Mouse (Mus musculus) midbrain, embryonic 11.5 days (tissue): ENCODE data around the gene Slain2. TPM values are rescaled to one million over a fixed set of nuclear protein-coding genes. Genes with fewer than 3 reads are reported as not detected.

ENCODE experiments used
- ATAC-seq: fragments of 200-750 bp; cut with Nextera tagmentation; 2 replicates; pipeline ENCODE4 v1.8.0; 2017; ENCODE audit warnings: moderate TSS enrichment, moderate library complexity; ENCODE audit not compliant: low FRiP score
- DNase-seq: peaks from one replicate; pipeline ENCODE4 v3.0.0; 2015; ENCODE audit warnings: low spot score; ENCODE audit errors: missing footprints
- H3K27ac ChIP-seq: fragments of 300-500 bp; sonication (generic); 2 replicates; pipeline ENCODE4 v1.5.1; 2014; ENCODE audit warnings: low read depth, low read length
- H3K27me3 ChIP-seq: fragments of 300-500 bp; sonication (generic); 2 replicates; pipeline ENCODE4 v1.6.1; 2014; ENCODE audit warnings: mild to moderate bottlenecking, low read length, moderate library complexity, mixed read lengths; ENCODE audit not compliant: control insufficient read depth, insufficient read depth
- H3K36me3 ChIP-seq: fragments of 300-500 bp; sonication (generic); 2 replicates; pipeline ENCODE4 v1.6.1; 2014; ENCODE audit warnings: mild to moderate bottlenecking, low read length, moderate library complexity, mixed read lengths; ENCODE audit not compliant: control insufficient read depth, insufficient read depth
- H3K4me1 ChIP-seq: fragments of 300-500 bp; sonication (generic); 2 replicates; pipeline ENCODE4 v1.6.1; 2014; ENCODE audit warnings: low read length; ENCODE audit not compliant: control insufficient read depth, insufficient read depth
- H3K4me2 ChIP-seq: fragments of 300-500 bp; sonication (generic); 2 replicates; pipeline ENCODE4 v1.6.1; 2014; ENCODE audit warnings: mild to moderate bottlenecking, moderate library complexity
- H3K4me3 ChIP-seq: fragments of 300-500 bp; sonication (generic); 2 replicates; pipeline ENCODE4 v1.5.1; 2014; ENCODE audit warnings: low read depth, low read length
- H3K9ac ChIP-seq: fragments of 300-500 bp; sonication (generic); 2 replicates; pipeline ENCODE4 v1.6.1; 2014; ENCODE audit warnings: low read length
- H3K9me3 ChIP-seq: fragments of 300-500 bp; sonication (generic); 2 replicates; pipeline ENCODE4 v1.6.1; 2016; ENCODE audit warnings: low read length; ENCODE audit not compliant: control insufficient read depth
- WGBS: fragments of 180-500 bp; shearing (Covaris S2); extraction: QIAGEN DNeasy Blood & Tissue Kit; methylation state at CpG from one replicate; pipeline ENCODE4 v1.1.7; 2014; 5-methylcytosine and 5-hydroxymethylcytosine counted together
- polyA plus RNA-seq: library from polyadenylated mRNA; unstranded; fragments of >200 nt; fragmentation: Nextera tagmentation; extraction: Ambion mirVana; gene quantifications from 2 replicates; pipeline ENCODE4 v1.2.1, GENCODE M21; 2014

Slain2 gene
- polyA plus RNA-seq, 1 experiment from 2014 or later = 28.2 TPM

GRCm38 (mm10) chr5:72879736-72880135 lies 34.4 kb upstream of the Slain2 start:
- Histone ChIP-seq H3K27ac (no peak overlapping the region), H3K36me3 (no peaks in the 10 kb centered on the region), H3K4me3 (no peak overlapping the region), H3K4me1 (no peaks in the 10 kb centered on the region), H3K9me3 (no peaks in the 10 kb centered on the region), H3K9ac (no peak overlapping the region), H3K4me2 (no peak overlapping the region), H3K27me3 (no peaks in the 10 kb centered on the region)
- 18% methylated on average over 5 of the region's 5 CpGs for WGBS
- ATAC-seq (no peak), DNase-seq (no peak)

DNA sequence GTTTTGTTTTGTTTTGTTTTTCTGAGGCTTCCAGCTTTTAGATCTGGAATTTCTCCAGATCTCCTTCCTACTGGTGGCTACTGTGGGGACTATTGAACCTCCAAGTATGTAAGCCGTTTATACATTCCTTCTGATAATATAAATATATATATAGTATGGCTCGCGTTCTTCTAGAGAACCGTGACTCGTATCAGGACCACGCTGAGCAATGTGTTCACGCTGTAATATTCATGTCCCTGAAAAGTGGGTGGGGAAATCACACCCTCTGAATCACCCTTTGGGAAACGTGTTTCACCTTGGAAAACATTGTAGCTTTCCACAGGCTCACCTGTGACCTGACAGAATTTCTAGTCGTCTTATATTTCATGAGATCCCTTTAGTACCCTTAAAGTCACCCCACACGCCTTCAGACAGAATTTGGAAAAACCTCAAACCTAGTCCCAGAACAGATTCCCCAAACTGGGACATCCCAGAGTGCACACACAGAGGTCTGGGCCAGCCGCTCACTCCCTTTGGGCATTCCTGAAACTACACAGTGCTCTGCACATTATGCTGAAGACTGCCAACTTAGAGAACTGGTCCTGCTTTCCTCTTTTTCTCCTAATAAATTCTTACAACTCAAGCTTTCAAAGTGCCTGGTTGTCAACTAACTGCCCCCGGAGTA lies 32.2 kb upstream of the Slain2 start:
- no peak for DNase-seq
- no peak for ATAC-seq
- H3K9ac ChIP-seq = no peak overlapping the region
- H3K4me2 ChIP-seq = no peak overlapping the region
- no peak overlapping the region for H3K4me3 ChIP-seq
- no peaks in the 10 kb centered on the region for H3K27me3 ChIP-seq
- no peaks in the 10 kb centered on the region for H3K9me3 ChIP-seq
- no peaks in the 10 kb centered on the region for H3K4me1 ChIP-seq
- WGBS = 86% methylated on average over 12 of the region's 12 CpGs
- no peak overlapping the region for H3K27ac ChIP-seq
- no peaks in the 10 kb centered on the region for H3K36me3 ChIP-seq

GRCm38 (mm10) chr5:72882412-72882765 lies 31.7 kb upstream of the Slain2 start:
- Histone ChIP-seq H3K9ac (no peak overlapping the region), H3K4me3 (no peak overlapping the region), H3K4me1 (no peaks in the 10 kb centered on the region), H3K9me3 (no peaks in the 10 kb centered on the region), H3K4me2 (no peak overlapping the region), H3K27me3 (no peaks in the 10 kb centered on the region), H3K36me3 (no peaks in the 10 kb centered on the region), H3K27ac (no peak overlapping the region)
- ATAC-seq (no peak), DNase-seq (no peak)
- WGBS = 78% methylated on average over 2 of the region's 2 CpGs

DNA sequence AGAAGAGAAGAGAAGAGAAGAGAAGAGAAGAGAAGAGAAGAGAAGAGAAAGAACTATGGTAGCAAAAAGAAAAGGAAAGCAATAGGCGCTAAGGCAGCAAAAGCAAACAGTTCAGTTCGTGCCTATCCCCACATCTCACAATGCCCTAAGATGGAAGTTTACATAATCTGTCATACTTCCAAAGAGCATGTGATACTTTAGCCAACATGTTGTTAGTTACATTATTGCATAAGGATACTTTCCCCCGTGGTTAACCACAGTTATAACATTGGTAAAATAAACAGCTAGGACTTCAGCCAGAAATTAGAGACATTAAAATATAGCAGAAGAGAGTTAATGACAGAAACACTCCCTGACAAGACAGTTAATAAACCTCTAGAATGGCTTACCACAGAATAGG lies 30.4 kb upstream of the Slain2 start:
- Histone ChIP-seq H3K36me3 (no peaks in the 10 kb centered on the region), H3K4me3 (no peak overlapping the region), H3K27ac (no peak overlapping the region), H3K4me2 (no peak overlapping the region), H3K27me3 (no peaks in the 10 kb centered on the region), H3K9me3 (no peaks in the 10 kb centered on the region), H3K9ac (no peak overlapping the region), H3K4me1 (no peaks in the 10 kb centered on the region)
- 90% methylated on average over 3 of the region's 3 CpGs for whole genome bisulfite sequencing
- DNase-seq (no peak), ATAC-seq (no peak)

DNA sequence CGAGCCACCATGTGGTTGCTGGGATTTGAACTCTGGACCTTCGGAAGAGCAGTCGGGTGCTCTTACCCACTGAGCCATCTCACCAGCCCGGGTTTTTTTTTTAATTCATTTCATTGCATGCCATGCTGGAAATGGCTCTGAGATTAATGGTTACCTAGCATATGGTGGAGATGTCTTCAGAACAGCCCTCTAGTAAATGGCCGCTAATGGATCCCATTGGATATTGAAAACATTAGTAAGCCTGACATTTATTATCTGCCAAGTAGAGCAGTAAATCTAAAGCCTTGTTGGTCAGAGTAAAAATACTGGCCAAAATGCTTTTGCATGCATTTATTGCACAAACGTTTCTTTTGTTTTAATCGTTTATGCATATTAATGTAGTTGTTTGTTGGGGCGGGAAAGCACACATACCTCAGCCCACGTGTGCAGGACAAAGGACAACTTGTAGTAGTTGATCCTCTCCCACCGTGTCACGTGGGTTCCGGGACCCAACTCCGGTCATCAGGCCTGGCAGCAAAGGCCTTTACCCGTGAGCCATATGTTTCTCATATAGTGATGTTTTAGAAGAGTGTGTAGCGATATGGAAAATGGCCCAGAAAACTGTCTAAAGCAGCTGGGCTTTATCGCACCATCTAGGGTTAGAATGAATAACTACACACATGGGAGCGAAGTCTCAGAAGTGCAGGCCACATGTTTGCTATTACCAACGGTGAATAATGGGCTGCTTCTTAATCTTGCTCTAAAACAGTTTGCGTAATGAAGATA lies 27.5 kb upstream of the Slain2 start:
- WGBS = 92% methylated on average over 18 of the region's 19 CpGs
- DNase-seq = no peak
- no peak overlapping the region for H3K4me3 ChIP-seq

GRCm38 (mm10) chr5:72888260-72888659 lies 25.8 kb upstream of the Slain2 start:
- DNase-seq (no peak), ATAC-seq (no peak)
- Histone ChIP-seq H3K4me2 (no peak overlapping the region), H3K9ac (no peak overlapping the region), H3K36me3 (no peaks in the 10 kb centered on the region), H3K4me3 (no peak overlapping the region), H3K9me3 (no peaks in the 10 kb centered on the region), H3K27ac (no peak overlapping the region), H3K27me3 (no peaks in the 10 kb centered on the region), H3K4me1 (no peaks in the 10 kb centered on the region)
- 93% methylated on average over 7 of the region's 7 CpGs for WGBS

More for the DNA sequence above, 27.5 kb upstream of the Slain2 start:
- no peak overlapping the region for H3K9ac ChIP-seq
- H3K36me3 ChIP-seq = no peaks in the 10 kb centered on the region
- no peaks in the 10 kb centered on the region for H3K27me3 ChIP-seq
- H3K27ac ChIP-seq = no peak overlapping the region
- no peak overlapping the region for H3K4me2 ChIP-seq
- no peaks in the 10 kb centered on the region for H3K9me3 ChIP-seq
- H3K4me1 ChIP-seq = no peaks in the 10 kb centered on the region
- no peak for ATAC-seq

GRCm38 (mm10) chr5:72891534-72891933 lies 22.6 kb upstream of the Slain2 start:
- Histone ChIP-seq H3K4me3 (no peak overlapping the region), H3K27ac (no peak overlapping the region), H3K9ac (no peak overlapping the region), H3K27me3 (no peaks in the 10 kb centered on the region), H3K4me2 (no peak overlapping the region), H3K4me1 (no peaks in the 10 kb centered on the region), H3K9me3 (no peaks in the 10 kb centered on the region), H3K36me3 (no peaks in the 10 kb centered on the region)
- 5% methylated on average over 12 of the region's 12 CpGs for WGBS
- ATAC-seq (peak; percentile 75), DNase-seq (peak; percentile 95)

GRCm38 (mm10) chr5:72893987-72894386 lies 20.1 kb upstream of the Slain2 start:
- H3K4me3 ChIP-seq = no peak overlapping the region
- no peaks in the 10 kb centered on the region for H3K27me3 ChIP-seq
- DNase-seq (peak; percentile 89), ATAC-seq (no peak)
- no peaks in the 10 kb centered on the region for H3K9me3 ChIP-seq
- 58% methylated on average over 5 of the region's 5 CpGs for WGBS
- no peak overlapping the region for H3K9ac ChIP-seq
- no peaks in the 10 kb centered on the region for H3K36me3 ChIP-seq
- no peaks in the 10 kb centered on the region for H3K4me1 ChIP-seq
- no peak overlapping the region for H3K4me2 ChIP-seq
- H3K27ac ChIP-seq = no peak overlapping the region

- no peak overlapping the region for H3K27ac ChIP-seq
- no peaks in the 10 kb centered on the region for H3K4me1 ChIP-seq
- no peaks in the 10 kb centered on the region for H3K9me3 ChIP-seq
- ATAC-seq (no peak), DNase-seq (no peak)
- H3K4me3 ChIP-seq = no peak overlapping the region
- 93% methylated on average over 11 of the region's 11 CpGs for WGBS
- H3K4me2 ChIP-seq = no peak overlapping the region
- no peaks in the 10 kb centered on the region for H3K36me3 ChIP-seq
- no peaks in the 10 kb centered on the region for H3K27me3 ChIP-seq
- H3K9ac ChIP-seq = no peak overlapping the region
These were observed 18.8 kb upstream of the Slain2 start for GRCm38 (mm10) chr5:72895261-72895660.
